Mouse (Mus musculus) bone marrow macrophage, adult 2 months (primary cell): ENCODE measurements around the gene Vwf. TPM values are rescaled to one million over a fixed set of nuclear protein-coding genes. Genes with fewer than 3 reads are reported as not detected.

ENCODE experiments used
- H3K27ac ChIP-seq: 2 replicates; pipeline ENCODE4 v1.5.1; 2012; ENCODE audit warnings: low read depth, low read length; ENCODE audit not compliant: insufficient read depth
- H3K4me1 ChIP-seq: 2 replicates; pipeline ENCODE4 v1.6.1; 2012; ENCODE audit warnings: low read length; ENCODE audit not compliant: control insufficient read depth, insufficient read depth
- H3K4me3 ChIP-seq: 2 replicates; pipeline ENCODE4 v1.5.1; 2012; ENCODE audit warnings: mild to moderate bottlenecking, low read length, moderate library complexity; ENCODE audit not compliant: insufficient read depth
- CTCF ChIP-seq: IDR thresholded peaks from 2 replicates; pipeline ENCODE4 v1.5.1; 2012; ENCODE audit warnings: low read depth, mild to moderate bottlenecking, low read length, moderate library complexity
- POLR2A ChIP-seq: IDR thresholded peaks from 2 replicates; pipeline ENCODE4 v1.6.1; 2012; ENCODE audit warnings: mild to moderate bottlenecking, low read depth, low read length, borderline replicate concordance
- polyA plus RNA-seq: library from polyadenylated mRNA; stranded (reverse); fragments of >200 nt; gene quantifications from 2 replicates; pipeline ENCODE4 v1.2.4, GENCODE M21; 2012; ENCODE audit not compliant: missing spikeins, insufficient read depth, insufficient read length

Gene Vwf
- polyA plus RNA-seq, 1 experiment = 11.0 TPM

DNA sequence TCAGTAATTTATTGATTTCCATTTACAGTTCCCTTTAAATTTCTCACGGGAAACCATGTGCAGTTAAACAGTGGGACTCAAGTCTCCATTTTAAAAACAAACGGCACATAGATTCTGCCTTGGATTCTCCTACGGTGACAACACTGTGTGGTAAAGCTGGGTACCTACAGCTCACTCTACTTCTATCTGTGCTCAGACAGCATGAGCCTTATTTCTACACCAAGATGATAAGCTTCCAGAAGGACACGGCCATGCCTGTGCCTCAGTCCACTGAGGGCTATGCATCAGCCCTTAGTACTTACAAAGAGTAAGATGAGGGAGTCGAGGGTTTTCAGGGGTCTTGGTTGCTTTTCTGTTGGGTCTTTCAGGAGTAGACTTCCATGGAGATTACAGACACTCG, 18.8 kb downstream of the Vwf start:
- Histone ChIP-seq H3K4me3 (no peak overlapping the region), H3K4me1 (peaks cover 3% of the 10 kb centered on the region), H3K27ac (no peak overlapping the region)
- TF ChIP-seq POLR2A (no peak), CTCF (no peak)

DNA sequence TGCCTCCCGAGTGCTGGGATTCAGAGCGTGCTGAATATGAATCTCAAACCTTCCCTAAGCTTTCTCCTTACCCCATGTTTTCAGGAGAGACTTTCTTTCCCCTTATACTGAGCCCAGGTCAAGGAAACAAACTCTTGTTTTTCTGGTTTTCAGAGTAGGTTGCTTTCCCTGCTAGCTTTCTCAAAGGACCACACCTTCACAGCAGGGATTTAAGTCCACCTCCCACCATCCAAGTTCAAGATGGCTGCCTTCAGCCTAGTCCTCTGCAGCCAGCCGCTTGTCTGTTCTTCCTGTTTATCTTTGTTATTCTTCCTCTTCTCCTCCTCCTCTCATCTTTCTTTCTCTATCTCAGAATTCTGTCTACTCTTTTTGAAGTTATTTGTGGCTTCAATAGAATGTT, 20.1 kb downstream of the Vwf start:
- TF ChIP-seq CTCF (no peak), POLR2A (no peak)
- peaks cover under 1% of the 10 kb centered on the region for H3K4me1 ChIP-seq
- H3K4me3 ChIP-seq = no peak overlapping the region
- H3K27ac ChIP-seq = no peak overlapping the region

DNA sequence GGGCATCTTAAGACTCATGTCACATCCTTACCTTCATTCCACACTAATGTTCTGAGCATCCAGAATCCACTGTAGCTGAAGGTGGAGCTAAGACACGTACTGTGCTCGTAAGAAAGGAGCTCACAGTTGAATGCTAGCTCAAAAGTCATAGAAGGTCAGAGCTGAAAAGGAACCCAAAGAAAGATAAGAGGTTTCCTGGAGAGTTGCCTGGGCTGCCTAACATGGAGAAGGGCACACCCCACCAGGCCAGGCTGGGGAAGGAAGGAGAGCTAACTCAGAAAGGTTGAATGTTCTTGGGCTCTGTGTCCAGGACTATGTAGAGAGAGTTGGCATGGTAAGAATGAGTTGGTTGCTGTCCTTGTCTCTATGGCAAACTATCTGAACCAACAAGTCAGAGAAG, 21.8 kb downstream of the Vwf start:
- Histone ChIP-seq H3K27ac (no peak overlapping the region), H3K4me3 (no peak overlapping the region), H3K4me1 (peaks cover under 1% of the 10 kb centered on the region)
- TF ChIP-seq POLR2A (no peak), CTCF (no peak)

GRCm38 (mm10) chr6:125572291-125573188, 26.0 kb downstream of the Vwf start:
- Histone ChIP-seq H3K4me1 (peaks cover 8% of the 10 kb centered on the region), H3K4me3 (peak overlapping the region; percentile 61), H3K27ac (peak overlapping the region; percentile 95)
- TF ChIP-seq POLR2A (no peak), CTCF (no peak)

GRCm38 (mm10) chr6:125573189-125573928, 26.8 kb downstream of the Vwf start:
- H3K4me1 ChIP-seq = peaks cover 8% of the 10 kb centered on the region
- TF ChIP-seq CTCF (no peak), POLR2A (no peak)

DNA sequence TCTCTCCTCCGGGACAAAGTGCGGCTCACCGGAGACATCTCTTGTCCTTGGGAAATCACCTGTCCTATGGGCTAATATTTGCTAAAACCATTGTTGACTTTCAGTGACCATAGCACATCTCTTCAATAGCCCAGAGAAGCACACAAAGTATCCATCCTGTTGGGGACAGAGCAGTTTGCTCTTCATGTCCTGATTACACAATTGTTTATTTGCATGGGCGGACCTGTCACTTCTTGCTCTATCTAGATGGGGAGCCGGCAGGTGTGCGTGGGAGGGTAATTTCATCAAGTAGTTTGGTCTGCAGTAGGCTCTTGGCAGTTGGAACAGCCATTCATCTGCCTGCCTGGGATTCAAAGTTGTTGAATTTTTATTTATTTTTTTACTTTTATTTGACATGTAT, 28.5 kb downstream of the Vwf start:
- TF ChIP-seq POLR2A (no peak), CTCF (no peak)
- Histone ChIP-seq H3K4me3 (no peak overlapping the region), H3K4me1 (peaks cover 8% of the 10 kb centered on the region), H3K27ac (no peak overlapping the region)

More at GRCm38 (mm10) chr6:125573189-125573928, 26.8 kb downstream of the Vwf start:
- H3K27ac ChIP-seq = peak overlapping the region; percentile 95
- peak overlapping the region; percentile 61 for H3K4me3 ChIP-seq

GRCm38 (mm10) chr6:125577301-125577700, 30.7 kb downstream of the Vwf start:
- no peak overlapping the region for H3K4me3 ChIP-seq
- peaks cover 15% of the 10 kb centered on the region for H3K4me1 ChIP-seq
- TF ChIP-seq CTCF = no peak
- no peak for TF ChIP-seq POLR2A
- H3K27ac ChIP-seq = no peak overlapping the region

DNA sequence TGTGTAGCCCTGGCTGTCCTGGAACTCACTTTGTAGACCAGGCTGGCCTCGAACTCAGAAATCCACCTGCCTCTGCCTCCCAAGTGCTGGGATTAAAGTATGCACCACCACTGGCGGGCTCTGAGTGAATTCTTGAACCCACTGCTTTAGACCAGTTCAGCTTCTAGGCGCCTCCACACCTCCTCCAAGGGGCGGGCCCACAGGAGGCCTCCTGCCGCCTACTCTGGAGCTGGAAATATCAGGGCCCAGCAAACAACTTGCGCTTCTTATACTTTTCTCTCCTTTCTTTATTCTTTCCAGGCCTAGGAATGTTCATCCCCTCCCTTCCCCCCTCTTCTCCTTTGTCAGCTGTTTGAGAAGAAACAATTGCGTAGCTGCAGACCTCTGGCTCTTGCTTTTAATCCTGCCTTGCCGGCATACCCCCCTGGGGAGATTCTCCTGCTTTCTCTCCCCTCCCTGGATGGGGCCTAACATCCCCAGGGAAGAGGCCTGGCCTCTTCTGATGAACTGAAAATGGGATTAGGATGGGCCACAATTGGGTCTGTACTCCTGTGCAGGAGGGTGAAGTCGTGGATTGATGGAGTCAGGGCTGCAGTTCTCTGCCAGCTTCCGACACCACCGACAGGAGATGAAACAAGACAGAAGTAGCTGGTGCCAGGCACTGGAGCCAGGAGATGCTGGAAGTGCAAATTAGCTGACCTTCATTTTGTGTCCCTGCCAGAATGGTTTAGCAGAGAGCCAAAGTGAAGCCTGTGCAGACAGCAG, 31.5 kb downstream of the Vwf start:
- TF ChIP-seq POLR2A (no peak), CTCF (no peak)
- peaks cover 15% of the 10 kb centered on the region for H3K4me1 ChIP-seq
- H3K4me3 ChIP-seq = no peak overlapping the region
- no peak overlapping the region for H3K27ac ChIP-seq

DNA sequence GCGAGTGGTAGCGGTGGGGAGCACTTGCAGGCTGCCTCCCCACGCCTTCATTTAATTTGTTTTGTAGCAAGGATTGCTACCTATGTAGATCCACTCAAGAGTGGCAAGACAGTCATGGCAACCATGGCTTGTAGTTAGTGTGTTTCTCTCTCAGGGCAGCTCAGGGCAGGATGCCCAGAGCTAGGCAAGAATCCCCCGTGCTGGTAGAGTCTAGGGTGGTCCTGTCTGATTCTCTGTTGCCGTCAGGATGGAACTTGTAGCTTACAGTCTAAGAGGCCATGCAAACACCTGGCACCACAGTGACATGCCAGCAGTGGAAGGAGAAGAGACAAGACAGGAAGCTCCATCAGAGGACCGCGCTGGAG, 32.1 kb downstream of the Vwf start:
- Histone ChIP-seq H3K4me3 (no peak overlapping the region), H3K27ac (no peak overlapping the region), H3K4me1 (peaks cover 12% of the 10 kb centered on the region)
- TF ChIP-seq CTCF (no peak), POLR2A (no peak)

DNA sequence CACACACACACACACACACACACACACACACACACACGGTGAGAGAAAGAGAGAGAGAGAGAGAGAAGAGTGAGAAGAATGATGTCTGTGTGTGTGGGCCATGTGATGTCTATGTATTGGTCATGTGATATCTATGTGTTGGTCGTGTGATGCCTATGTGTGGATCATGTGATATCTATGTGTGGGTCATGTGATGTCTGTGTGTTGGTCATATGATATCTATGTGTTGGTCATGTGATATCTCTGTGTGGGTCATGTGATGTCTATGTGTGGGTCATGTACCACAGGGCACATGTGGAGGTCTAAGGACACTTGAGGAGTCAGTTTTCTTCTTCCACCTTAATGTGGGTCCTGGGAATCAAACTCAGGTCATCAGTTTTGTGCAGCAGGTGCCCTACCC, 33.3 kb downstream of the Vwf start:
- TF ChIP-seq CTCF (no peak), POLR2A (no peak)
- no peak overlapping the region for H3K27ac ChIP-seq
- H3K4me1 ChIP-seq = peaks cover 9% of the 10 kb centered on the region; the same call in 1 of the 2 replicates
- H3K4me3 ChIP-seq = no peak overlapping the region
